ENCODE assay signal across 19 mouse cellular contexts in the genomic region with DNA sequence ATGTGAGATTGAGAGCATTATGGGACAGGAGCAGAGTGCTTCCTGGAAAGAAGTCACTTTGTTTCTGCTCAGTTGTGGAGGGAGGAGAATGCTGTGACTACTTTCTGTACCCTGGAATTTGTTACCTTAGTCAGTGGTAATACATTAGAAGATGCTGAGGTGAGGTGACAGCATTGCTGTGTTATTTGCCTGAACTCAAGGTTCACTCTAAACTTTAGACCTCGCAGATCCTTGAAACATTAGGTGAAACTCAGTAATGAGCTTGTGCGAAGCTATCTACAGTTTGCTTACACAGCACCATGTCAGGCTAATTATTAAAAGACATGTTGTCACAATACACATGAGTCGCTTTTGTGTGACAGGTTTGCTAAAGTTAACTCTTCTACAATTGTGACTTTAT. TPM values are rescaled to one million over a fixed set of nuclear protein-coding genes. Genes with fewer than 3 reads are reported as not detected.
DNase-seq lines count a peak whose midpoint lies in the region; ATAC-seq lines count a peak whose summit lies in the region.
"Had no signal": no experiment of that assay in that cellular context is flagged by ENCODE, and none has a peak within 500 bp of the region (broad histone marks: within the 10 kb centered on the region; RNA-seq: fewer than 3 reads in every experiment).

No protein-coding gene starts in this region.

- no peaks in the 10 kb centered on the region for H3K9me3 ChIP-seq in kidney, embryonic 16.5 days (ENCODE audit: low read length)
- no peaks in the 10 kb centered on the region for H3K9me3 ChIP-seq in midbrain, embryonic 13.5 days
- H3K9me3 ChIP-seq in midbrain, embryonic 10.5 days (replicated peaks) = no peaks in the 10 kb centered on the region
- H3K9me3 ChIP-seq in intestine, embryonic 16.5 days (ENCODE audit: control insufficient read depth, low read length) = no peaks in the 10 kb centered on the region
- H3K9me3 ChIP-seq: embryonic facial prominence, embryonic 12.5 days; forebrain, embryonic 15.5 days; heart, embryonic 10.5 days; hindbrain, embryonic 12.5 days had no signal

- ATAC-seq in kidney, embryonic 16.5 days (ENCODE audit: low FRiP score, low TSS enrichment) = no peak
- no peak for ATAC-seq in midbrain, embryonic 13.5 days
- ATAC-seq in intestine, embryonic 16.5 days = peak; percentile 84
- ATAC-seq: forebrain, embryonic 15.5 days had no signal

- no peak overlapping the region for H3K9ac ChIP-seq in kidney, embryonic 16.5 days (replicated peaks; ENCODE audit: low read length)
- H3K9ac ChIP-seq in midbrain, embryonic 13.5 days (replicated peaks) = no peak overlapping the region
- no peak overlapping the region for H3K9ac ChIP-seq in intestine, embryonic 16.5 days (ENCODE audit: low read depth, low read length)
- H3K9ac ChIP-seq: embryonic facial prominence, embryonic 12.5 days; forebrain, embryonic 15.5 days; hindbrain, embryonic 12.5 days had no signal

- no peaks in the 10 kb centered on the region for H3K36me3 ChIP-seq in kidney, embryonic 16.5 days (ENCODE audit: insufficient read depth, low read length)
- H3K36me3 ChIP-seq in midbrain, embryonic 13.5 days = no peaks in the 10 kb centered on the region
- H3K36me3 ChIP-seq in midbrain, embryonic 10.5 days = peaks cover 13% of the 10 kb centered on the region
- no peaks in the 10 kb centered on the region for H3K36me3 ChIP-seq in intestine, embryonic 16.5 days (ENCODE audit: control insufficient read depth, insufficient read depth, low read length)
- H3K36me3 ChIP-seq: embryonic facial prominence, embryonic 12.5 days; forebrain, embryonic 15.5 days; heart, embryonic 10.5 days; hindbrain, embryonic 12.5 days had no signal

- H3K4me3 ChIP-seq in kidney, embryonic 16.5 days (ENCODE audit: low read length) = no peak overlapping the region
- no peak overlapping the region for H3K4me3 ChIP-seq in midbrain, embryonic 13.5 days (replicated peaks)
- no peak overlapping the region for H3K4me3 ChIP-seq in midbrain, embryonic 10.5 days
- no peak overlapping the region for H3K4me3 ChIP-seq in intestine, embryonic 16.5 days (ENCODE audit: low read length)
- H3K4me3 ChIP-seq: embryonic facial prominence, embryonic 12.5 days; forebrain, embryonic 15.5 days; heart, embryonic 10.5 days; hindbrain, embryonic 12.5 days had no signal

- peak; percentile 2 for DNase-seq in kidney, postnatal 14 days
- DNase-seq in midbrain, embryonic 10.5 days (ENCODE audit: low spot score) = no peak
- peak; percentile 28 for DNase-seq in yolk sac, embryonic 10.5 days (ENCODE audit: low spot score)
- no peak for DNase-seq in c-Kit-positive CD71-positive TER-119-positive erythroid progenitor cells, embryonic 14.5 days (ENCODE audit: low spot score)
- DNase-seq: adrenal gland, adult 8-10 months; cerebellum, adult 11-12 months; cerebellum, adult 9-10 months; cerebellum, postnatal 25 days; gastrocnemius, postnatal 36 days; heart, adult 11 months; heart, postnatal 10 days; heart, postnatal 4 days had no signal

- no peaks in the 10 kb centered on the region for H3K4me1 ChIP-seq in kidney, embryonic 16.5 days (ENCODE audit: insufficient read depth, low read length)
- peaks cover 19% of the 10 kb centered on the region for H3K4me1 ChIP-seq in midbrain, embryonic 13.5 days (replicated peaks)
- peaks cover 14% of the 10 kb centered on the region for H3K4me1 ChIP-seq in midbrain, embryonic 10.5 days
- H3K4me1 ChIP-seq in intestine, embryonic 16.5 days (ENCODE audit: control insufficient read depth, insufficient read depth, low read length) = no peaks in the 10 kb centered on the region
- H3K4me1 ChIP-seq: embryonic facial prominence, embryonic 12.5 days; heart, embryonic 10.5 days; hindbrain, embryonic 12.5 days had no signal

- H3K27me3 ChIP-seq in kidney, embryonic 16.5 days (ENCODE audit: insufficient read depth, low read length) = no peaks in the 10 kb centered on the region
- H3K27me3 ChIP-seq in midbrain, embryonic 13.5 days = no peaks in the 10 kb centered on the region
- no peaks in the 10 kb centered on the region for H3K27me3 ChIP-seq in midbrain, embryonic 10.5 days (ENCODE audit: low read depth, poor library complexity, severe bottlenecking)
- H3K27me3 ChIP-seq in intestine, embryonic 16.5 days (replicated peaks; ENCODE audit: control insufficient read depth, insufficient read depth, low read length) = no peaks in the 10 kb centered on the region
- H3K27me3 ChIP-seq: embryonic facial prominence, embryonic 12.5 days; forebrain, embryonic 15.5 days; hindbrain, embryonic 12.5 days had no signal

- H3K4me2 ChIP-seq in kidney, embryonic 16.5 days (replicated peaks; ENCODE audit: low read depth, low read length) = no peak overlapping the region
- no peak overlapping the region for H3K4me2 ChIP-seq in midbrain, embryonic 13.5 days (replicated peaks)
- H3K4me2 ChIP-seq in intestine, embryonic 16.5 days (ENCODE audit: low read depth, low read length) = no peak overlapping the region
- H3K4me2 ChIP-seq: embryonic facial prominence, embryonic 12.5 days; forebrain, embryonic 15.5 days; hindbrain, embryonic 12.5 days had no signal

- WGBS in kidney, embryonic 16.5 days = 66% methylated on average over 3 of the region's 3 CpGs
- 89% methylated on average over 3 of the region's 3 CpGs for WGBS in midbrain, embryonic 13.5 days
- 93% methylated on average over 3 of the region's 3 CpGs for WGBS in midbrain, embryonic 10.5 days
- 50% methylated on average over 3 of the region's 3 CpGs for WGBS in intestine, embryonic 16.5 days

- no peak overlapping the region for H3K27ac ChIP-seq in kidney, embryonic 16.5 days (ENCODE audit: low read length)
- H3K27ac ChIP-seq in midbrain, embryonic 13.5 days = peak overlapping the region; percentile 56; the same call in 1 of the 2 replicates
- H3K27ac ChIP-seq in midbrain, embryonic 10.5 days (replicated peaks) = no peak overlapping the region
- no peak overlapping the region for H3K27ac ChIP-seq in intestine, embryonic 16.5 days (ENCODE audit: low read length)
- H3K27ac ChIP-seq: embryonic facial prominence, embryonic 12.5 days; forebrain, embryonic 15.5 days; heart, embryonic 10.5 days; hindbrain, embryonic 12.5 days had no signal

RNA-seq across cellular contexts. Expression of a gene that starts 47.2 kb away (rescaled TPM):
- polyA plus RNA-seq in kidney, embryonic 16.5 days (2015; fragmentation: Nextera tagmentation; extraction: Ambion mirVana) = 25.6 and 25.9 TPM in 2 replicates
- polyA plus RNA-seq in midbrain, embryonic 13.5 days (2015; fragmentation: Nextera tagmentation; extraction: Ambion mirVana) = 14.7 and 15.3 TPM in 2 replicates
- 39.7 and 44.0 TPM in 2 replicates for polyA plus RNA-seq in midbrain, embryonic 10.5 days (2016; fragmentation: Nextera tagmentation; extraction: Ambion mirVana)
- 17.4 and 18.9 TPM in 2 replicates for polyA plus RNA-seq in intestine, embryonic 16.5 days (2015; fragmentation: Nextera tagmentation; extraction: Ambion mirVana)

Comparison
In these comparisons a context has a peak if more than half of its experiments do, and no peak if none do; other contexts are left out.
1. DNase-seq: peak in kidney, postnatal 14 days (single experiment) and yolk sac, embryonic 10.5 days (single experiment); none in midbrain, embryonic 10.5 days (single experiment) and c-Kit-positive CD71-positive TER-119-positive erythroid progenitor cells, embryonic 14.5 days (single experiment).